Mouse (Mus musculus) megakaryocyte-erythroid progenitor cell, adult 5-6 weeks (primary cell): ENCODE measurements around the gene Cd47. TPM values are rescaled to one million over a fixed set of nuclear protein-coding genes. Genes with fewer than 3 reads are reported as not detected.

ENCODE experiments used
- ATAC-seq: replicated peaks from 2 replicates; pipeline ENCODE4 v1.8.0; 2016; ENCODE audit warnings: mild to moderate bottlenecking, inconsistent platforms; ENCODE audit not compliant: severe bottlenecking, poor library complexity, low FRiP score, low TSS enrichment
- total RNA-seq, 2 experiments: library from RNA; stranded (forward) in 1 of 2; stranded (reverse) in 1 of 2; fragments of 200-1000, 215-1000 nt in 1 of 2; fragments of >200 nt in 1 of 2; fragmentation: Nextera tagmentation in 1 of 2; gene quantifications; 2 replicates each; pipeline ENCODE4 v1.2.3; 2014 to 2017

Cd47 gene
- total RNA-seq (2014; fragmentation: Nextera tagmentation) = 237 and 252 TPM in 2 replicates
- total RNA-seq (2017) = 166 and 180 TPM in 2 replicates

DNA sequence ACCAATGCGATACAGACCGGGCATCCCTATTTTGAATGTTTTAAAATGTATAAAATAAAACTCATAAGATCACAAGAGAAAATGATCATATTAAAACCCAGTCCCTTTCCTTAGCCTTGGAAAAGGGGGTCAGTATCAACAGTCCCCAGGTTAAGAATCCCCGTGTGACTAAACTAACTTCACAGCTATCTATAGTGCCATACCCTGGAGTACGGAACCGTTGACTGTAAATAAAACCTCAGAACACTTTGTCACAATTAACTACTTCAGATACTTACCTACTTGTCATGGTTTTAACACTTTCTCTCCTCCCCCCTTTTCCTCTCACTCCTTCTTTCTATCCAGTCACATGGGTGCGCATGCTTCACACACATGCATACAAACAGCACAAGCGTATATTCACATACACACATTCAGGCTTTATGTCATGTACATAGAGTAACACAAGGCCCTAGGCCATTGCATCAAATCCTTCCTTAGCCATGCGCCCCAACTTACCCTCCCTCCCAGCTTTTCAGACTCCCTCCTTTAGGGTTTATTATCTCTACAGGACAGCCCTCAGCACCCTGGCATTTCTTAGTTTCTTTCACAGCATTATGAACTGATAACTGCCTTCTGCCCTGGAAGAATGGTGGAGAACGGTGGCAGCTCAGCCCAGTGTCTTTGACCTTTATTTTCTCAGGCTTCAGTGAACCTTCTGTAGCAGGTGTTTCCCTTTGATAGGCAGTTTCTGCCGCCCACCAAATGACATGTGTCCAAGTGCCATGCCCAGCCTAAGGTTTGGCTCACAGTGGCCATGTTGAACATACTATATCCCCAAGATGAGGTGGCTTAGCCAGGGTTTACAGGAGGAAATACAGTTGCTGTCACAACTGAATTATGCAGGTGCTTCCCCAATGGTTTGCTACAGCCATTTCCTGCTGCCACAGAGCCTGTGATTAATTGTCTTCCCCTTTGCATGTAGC lies at the start of gene Cd47:
Gene Cd47 (plus strand): TSS at position 937 of the 965 bp plus-strand sequence.
- peak; percentile 91 for ATAC-seq

DNA sequence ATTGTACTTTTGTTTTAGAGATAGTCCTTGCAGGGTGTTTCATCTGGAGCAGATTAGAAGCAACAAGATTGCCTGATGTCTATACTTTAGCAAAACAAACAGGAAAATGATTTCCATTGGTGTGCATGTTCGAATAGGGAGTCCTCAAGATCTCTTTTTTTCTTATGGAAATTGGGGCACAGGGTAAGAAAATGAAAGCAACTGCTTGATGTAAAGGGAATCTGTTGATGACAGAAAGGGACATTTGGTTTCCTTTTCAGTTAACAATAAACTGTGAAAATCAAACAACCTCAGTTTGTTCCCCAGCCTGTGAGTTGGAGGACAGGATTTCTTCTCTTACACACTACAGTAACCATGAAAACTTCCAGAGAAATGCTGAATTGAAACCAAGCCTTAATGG lies 47.4 kb upstream of the Cd47 start:
- no peak for ATAC-seq

DNA sequence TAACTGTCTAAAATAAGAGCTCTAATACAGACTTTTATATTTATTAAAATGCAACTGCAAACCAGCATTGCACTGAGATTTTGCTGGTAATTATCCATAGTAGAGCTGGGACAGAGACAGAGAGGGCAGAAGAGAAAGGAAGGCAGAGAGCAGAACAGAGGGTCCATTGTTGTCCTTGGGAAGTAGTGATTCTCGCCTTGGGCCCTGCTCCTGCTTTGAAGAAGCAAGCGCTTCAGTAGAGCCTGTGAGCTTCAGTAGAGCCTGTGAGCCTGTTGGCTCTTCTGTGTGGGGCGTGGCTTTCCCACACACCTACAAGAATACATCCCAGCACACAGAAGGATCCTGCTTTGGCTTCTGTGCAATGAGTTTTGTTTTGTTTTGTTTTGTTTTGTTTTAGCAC lies 47.0 kb upstream of the Cd47 start:
- no peak for ATAC-seq

DNA sequence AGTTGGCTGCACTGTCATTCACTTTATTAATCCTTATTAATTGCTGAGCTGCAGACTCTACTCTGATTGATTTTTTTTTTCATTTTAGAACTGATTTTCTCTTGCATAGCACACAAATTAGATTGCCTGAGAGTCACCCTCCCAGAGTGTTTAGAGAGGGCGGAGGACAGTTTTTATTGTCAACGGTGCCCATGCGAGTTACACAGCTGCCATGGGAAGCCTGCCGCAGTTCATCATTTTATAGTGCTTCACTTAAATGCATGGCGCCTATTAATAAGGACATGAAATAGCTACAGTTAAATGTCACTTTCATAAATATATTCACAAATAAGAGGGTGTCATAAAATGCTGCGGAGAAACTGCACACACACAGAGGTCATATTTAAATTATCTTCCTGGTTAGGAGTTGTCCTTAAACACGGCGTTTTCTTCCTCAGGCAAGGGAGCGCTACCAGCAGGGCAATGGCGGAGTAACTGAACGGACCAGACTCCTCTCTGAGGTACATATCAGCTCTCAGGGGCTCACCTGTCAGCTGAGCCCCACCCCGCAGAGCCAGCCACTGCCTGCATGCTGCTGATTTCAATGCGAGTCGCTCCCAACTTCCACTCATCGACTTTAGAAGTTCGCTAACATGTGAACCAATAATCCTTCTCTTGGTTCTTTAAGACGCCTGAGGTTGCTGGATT lies 39.7 kb upstream of the Cd47 start:
- no peak for ATAC-seq

DNA sequence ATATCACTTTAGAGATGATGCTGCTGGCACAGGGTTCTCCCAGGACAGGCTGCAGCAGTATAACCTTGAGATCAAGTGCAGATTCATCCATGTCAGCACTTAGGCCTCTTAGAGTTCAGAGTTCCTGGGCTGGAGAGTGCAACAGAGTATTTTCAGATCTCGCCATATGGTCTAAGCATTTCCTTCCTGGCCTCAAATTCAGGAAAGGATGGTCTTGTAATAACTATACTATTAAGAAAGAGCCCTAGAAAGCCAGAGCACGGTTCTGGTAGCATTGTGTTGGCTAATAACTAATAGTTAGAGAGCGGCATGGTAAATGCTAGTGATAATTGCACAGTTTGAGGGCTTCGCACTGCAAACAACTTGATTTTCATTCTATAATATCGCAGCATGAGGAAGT lies 38.4 kb upstream of the Cd47 start:
- no peak for ATAC-seq

DNA sequence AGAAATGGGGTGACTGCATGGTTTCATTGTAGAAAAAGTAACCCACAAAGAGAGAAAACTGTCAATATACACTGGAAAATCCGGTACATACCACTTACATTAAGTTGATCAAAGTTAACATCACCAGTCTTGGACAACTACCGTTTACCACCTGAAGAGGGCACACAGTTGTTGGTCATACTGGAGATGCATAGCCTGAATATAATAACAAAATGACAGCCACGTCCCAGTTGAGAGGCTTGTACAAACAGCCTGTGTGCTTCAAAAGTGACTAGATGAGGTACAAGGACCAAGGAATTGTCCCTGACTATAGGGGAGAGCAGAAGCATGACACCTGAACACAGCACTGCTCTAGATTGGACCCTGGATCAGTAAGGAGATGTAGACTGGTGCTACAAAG lies 34.0 kb upstream of the Cd47 start:
- peak; percentile 76 for ATAC-seq

DNA sequence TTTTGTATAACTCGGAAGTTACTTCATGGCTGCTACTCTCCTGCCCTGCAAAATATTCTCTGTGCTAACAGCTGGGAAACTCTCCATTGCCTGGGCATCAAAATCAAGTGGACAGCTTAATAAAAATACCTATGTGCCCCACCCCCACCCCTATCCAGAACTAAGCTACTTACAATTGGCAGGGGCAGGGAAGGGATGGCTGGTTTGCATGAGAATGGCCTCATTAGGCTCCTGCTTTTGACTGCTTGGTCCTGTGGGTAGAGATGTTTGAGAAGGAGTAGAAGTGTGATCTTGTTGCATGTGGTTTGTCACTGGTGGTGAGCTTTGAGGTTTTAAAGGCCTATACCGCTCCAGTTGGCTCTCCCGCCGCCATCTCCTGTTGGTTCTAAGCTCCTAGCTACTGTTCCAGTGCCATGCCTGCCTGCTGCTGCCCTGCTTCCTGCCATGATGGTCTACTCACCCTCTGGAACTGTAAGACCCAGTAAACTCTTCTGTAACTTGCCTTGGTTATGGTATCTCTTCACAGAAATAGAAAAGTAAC lies 31.8 kb upstream of the Cd47 start:
- ATAC-seq = no peak

DNA sequence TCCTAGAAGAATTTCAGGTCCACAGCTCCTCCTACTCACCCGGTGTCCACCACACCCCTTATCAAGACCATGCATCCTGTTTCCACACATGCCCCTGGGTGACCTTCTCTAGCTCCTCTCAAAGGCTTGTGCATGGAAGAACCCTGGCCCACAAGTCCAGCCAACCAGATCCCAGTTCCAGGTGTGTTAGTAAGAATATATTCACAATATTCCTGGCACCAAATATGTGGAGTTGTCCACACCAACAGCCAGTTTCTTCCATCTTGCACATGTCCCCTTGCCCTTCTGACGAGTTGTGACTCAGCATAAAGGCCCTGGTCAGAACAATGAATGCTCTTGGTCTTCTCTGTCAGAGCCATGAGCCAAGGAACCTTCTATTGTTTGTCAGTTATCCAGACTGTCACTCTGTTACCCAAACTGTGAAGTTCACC lies 30.5 kb upstream of the Cd47 start:
- ATAC-seq = peak; percentile 45

DNA sequence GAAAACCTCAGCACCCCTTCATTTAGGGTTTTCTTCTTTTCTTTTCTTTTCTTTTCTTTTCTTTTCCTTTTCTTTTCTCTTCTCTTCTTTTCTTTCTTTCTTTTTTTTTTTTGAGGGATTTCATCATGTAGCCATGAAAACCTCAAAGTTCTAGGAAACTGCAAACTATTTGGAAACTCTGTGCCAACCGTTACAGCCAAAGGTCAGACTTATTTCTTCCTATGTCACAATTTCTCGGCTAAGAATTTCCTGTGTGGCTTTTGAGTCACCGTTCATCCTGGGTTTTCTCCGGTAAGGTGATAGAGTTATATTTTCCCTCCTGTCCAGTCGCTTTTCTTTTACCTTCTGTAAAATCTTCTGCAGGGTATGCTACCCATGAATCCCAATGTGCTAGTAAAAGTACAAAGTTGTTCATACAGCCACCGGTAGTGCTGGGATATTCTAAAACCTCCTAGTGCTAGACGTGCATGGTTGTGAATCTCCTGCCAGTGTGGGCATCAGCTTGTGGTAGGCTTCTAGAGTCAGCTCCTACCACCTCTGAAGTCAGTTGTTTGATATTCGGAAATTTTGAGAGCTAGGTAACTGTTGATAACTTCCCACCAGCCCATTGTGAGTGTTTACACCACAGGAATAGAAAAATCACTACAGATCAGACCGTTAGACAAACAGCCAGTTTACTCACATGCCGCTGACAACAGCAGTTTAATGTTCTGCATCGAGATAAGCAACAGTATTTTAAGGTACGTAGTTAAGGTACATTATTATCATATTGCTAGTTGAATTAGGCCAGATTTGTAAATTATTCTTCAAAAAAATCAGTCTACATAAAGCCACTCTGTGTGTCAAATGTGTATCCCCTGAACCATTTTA lies 29.8 kb upstream of the Cd47 start:
- ATAC-seq = no peak

DNA sequence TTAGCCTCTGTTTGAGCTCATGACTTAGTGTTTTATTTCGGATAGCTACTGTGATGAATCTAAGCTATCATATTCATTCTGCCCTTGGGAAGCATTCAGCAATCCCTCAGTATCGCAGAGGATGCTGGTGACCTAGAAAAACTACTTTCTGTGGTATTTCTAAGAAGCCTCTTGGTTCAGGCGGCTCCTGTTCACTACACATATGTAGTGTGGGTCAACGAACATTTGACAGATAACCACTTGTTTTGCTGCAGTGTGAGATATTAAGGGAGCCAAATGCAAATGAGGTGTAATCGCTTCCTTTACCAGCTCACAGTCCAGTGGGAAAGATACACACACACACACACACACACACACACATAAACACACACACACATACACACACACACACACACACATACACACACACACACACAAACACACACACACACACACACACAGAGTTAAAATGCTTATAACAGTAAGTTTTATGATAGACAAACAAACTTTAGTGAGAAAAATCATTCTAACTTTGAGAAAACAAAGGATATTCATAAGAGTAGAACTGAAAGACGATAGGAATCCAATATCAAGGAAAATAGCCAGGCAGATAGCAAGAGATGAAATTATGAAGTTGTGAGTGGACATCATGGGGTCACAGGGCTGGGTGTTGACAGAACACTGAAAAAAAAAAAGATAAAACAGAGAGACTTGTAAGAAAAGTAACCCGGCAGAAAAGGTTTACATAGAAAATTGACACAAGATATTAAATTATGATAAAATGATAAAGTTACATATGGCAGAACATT lies 28.5 kb upstream of the Cd47 start:
- ATAC-seq = peak; percentile 50

DNA sequence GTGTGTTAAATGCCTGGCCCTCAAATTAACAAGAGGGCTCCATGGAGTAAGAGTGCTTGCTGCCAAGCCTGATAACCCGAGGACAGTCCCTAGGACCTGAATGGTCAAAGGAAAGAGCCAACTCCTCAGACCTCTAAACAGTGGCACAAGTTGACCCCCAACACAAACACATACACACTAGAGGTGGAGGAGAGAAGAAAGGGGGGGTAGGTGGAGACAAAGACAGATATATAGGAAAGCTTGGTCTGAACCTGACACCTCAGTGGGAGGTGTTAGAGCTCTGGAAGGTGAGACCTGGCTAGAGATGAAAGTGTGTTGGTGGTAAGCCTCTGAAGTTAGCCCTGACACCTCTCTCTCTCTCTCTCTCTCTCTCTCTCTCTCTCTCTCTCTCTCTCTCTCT lies 27.8 kb upstream of the Cd47 start:
- ATAC-seq = no peak

DNA sequence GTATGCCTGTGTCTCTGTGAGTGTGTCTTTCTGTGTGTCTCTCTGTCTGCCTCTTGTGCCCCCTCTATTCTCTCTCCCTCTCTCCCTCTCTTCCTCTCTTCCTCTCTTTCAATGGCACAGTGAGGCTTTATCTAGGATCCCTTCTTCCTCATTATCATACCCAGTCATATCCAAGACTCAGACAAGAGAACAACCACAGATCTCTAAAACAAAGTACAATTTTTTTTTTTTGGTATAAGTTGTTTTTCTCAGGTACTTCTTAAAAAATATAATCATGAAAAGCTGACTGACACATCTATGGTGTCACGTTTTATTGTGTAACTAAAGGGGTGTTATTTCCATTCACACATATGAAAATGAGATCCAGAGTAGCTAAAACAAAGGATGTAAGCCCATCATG lies 27.3 kb upstream of the Cd47 start:
- ATAC-seq = no peak

DNA sequence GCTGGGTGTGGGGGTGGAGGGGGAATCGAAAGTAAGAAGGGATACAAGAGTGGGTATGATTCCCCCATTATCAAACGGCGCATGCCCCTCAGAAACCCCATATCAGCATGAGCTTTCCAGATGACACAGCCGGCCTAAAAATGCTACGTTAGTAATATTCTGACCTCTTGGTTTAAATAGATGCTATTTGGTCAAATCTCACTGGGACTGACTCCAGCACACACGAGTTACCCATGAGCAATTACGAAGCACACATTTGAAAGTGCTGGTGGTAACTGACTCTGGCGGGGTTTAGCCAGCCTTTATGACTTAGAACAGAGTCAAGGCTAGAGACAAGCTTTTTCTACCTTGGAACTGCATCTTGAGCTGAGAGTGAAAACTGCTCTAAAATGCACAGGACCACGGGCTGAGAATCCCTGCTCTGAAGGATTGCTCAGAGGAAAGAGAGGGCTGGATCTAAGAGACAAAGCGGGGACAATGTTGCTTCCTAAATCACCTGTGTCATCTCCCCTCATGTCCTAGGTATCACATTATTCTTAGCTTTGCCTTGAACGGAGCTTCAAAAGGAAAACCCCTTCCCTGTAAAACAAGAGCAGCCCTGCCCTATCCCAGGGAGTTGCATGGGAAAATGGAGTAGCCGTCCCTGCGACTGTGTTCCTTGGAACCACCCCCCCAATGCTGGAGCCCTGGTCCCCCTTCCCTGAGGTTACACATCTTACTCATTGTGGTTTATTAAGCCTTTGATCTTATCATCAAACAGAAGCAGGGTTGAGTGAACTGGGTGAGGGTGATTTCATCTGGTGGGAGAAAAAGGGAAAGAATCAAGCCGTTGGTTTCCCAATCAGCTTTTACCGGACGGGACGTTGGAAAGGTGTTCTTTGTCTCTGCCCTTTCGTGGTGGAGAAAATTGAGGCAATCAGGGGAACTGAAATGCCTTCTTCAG lies 26.0 kb upstream of the Cd47 start:
- no peak for ATAC-seq

DNA sequence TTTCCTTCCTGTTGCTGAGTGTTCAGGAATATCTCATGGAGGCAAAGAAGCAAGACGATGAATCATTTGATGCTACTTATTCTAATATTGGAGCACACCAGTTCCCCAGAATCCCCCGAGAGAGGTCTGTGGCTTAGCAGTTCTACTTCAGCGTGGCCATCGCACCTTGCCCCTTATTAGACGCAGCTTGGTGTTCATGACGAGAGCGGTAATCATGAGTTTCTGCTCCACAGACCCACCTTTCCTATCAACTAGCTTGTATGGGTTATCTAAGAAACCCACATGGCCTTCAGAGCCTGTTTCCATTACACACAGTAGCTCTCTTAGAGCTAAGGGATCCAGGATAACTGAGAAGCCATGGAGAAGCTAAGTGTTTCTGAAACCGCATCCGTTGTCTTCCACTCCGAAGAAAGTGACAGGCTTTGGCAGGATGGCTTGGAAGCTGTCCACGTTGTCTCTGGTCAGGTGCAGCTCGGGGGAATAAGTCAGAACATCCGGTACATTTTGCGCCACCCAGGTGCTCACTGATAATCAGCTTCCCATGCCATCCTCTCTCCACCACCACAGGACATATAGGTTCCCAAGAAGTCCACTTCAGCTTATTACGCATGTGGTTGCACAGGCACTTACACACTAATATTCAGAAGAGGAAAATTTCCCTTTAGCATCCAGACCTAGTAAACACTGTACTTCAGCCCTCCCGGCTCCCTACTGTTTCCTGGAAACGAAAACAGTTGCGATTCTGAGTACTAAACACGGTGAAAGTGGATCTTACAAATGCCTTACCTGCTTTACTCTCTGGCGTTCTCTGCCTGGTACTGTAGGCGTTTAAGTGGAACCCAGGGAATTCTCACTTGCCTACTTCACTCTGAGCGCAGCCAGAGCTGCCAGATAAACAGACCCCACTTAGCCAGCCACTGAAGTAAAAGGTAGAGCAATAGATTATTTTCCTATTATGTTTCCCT lies 25.0 kb upstream of the Cd47 start:
- peak; percentile 69 for ATAC-seq

DNA sequence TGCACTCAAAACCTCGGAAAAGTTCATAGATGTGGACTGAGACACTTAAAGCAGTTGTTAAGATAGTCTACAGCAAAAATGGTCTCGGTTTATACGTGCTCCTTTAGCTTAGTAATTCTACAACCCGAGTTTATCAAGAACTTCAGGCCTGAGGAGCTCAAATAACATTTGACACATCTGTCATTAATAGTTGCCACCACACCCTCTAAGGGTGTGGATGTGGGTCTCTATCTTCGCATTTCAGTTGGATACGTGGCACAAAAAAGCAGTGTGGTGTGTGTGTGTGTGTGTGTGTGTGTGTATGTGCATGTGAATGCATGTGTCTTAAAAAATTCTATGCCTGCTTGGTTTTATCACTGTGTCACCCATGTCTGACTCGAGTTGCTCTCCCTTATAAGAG lies 23.4 kb upstream of the Cd47 start:
- peak; percentile 55 for ATAC-seq

DNA sequence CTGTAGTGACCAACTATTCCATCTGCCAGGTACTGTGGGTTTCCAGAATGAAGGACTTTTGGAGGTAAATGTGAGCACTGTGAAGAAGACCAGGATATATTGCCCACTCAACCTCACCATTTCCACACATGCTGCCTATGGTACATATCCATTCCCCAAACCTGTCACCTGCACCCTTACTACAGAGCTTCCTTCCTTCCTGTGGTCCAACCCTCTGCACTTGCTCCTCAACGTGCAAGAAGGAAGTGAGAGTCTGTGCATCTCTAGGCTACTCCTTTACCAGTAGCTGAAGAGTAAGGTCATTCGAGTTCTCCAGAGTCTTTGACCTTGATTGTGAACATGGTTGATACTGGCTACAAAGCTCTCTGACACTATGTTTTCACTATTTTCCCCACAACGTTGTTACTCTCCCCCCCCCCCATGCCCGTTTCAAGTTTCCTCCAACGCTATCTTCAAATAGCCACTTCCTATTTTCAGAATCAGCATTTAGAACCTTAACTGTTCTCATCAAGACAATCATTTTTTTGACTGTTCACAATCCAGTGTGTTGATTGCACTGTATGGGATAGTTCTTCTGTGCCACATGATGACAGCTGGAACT lies 18.7 kb upstream of the Cd47 start:
- no peak for ATAC-seq
